Mouse (Mus musculus): ENCODE results near the gene Mmp23. TPM values are rescaled to one million over a fixed set of nuclear protein-coding genes. Genes with fewer than 3 reads are reported as not detected.

Mmp23 gene
- total RNA-seq, 2 experiments from 2014 or later: 14.5 to 16.8 TPM

DNA sequence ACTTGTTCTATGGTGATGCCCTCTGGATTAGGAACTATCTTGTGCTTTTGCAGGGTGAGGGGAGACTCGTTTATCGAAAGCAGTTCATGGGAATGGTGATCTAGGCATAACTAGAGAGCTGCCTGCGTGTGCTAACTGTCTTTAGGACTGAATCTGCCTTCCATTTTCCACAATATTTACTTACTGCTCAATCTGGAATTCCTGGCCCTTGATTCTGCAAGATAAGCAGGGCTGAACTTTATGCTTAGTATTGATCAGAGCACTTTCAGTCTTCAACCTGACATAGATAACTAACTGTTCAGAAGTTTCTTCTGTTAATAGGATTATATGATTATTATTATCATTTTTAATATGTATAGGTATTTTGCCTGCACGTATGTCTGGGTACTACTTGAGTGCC is 48.1 kb downstream of the Mmp23 start:
- no peak for DNase-seq
- intact Hi-C loops (cut with DNase I): no loop called here

DNA sequence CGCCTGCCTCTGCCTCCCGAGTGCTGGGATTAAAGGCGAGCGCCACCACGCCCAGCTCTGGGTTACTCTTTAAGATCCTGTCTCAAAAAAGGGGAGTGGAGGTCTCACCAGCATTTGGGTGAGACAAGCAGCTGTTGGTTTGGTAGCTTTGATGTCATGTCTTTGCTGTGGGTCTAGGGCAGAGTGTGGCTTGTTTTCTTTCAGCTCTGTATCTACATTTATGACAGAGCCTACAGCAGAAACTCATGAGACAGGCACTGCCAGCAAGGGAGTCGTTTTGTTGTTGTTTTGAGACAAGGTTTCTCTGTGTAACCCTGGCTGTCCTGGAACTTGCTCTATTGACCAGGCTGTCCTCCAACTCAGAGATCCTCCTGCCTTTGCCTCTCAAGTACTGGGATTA is 49.4 kb downstream of the Mmp23 start:
- DNase-seq: no peak
- intact Hi-C loops (cut with DNase I): no loop called here

DNA sequence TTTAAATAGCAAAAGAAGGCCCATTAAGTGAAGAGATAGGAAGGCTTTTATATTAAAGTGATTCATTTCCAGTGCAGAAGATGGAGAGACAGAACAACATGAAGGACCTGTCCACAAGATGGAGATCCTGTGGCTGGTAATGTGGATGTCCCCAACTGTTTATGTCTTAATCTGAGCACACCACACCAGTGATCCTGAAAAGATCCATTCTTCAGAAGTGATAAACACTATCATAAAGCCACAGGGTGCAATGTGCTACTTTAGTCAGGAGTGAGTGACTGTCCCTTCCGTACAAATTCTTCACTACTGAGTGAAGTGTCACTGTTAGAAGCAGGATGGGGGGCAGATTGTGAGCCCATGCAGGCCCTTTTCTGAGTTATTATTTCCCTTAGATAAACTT is 50.4 kb downstream of the Mmp23 start:
- intact Hi-C loops (cut with DNase I): no loop called here
- DNase-seq: no peak

DNA sequence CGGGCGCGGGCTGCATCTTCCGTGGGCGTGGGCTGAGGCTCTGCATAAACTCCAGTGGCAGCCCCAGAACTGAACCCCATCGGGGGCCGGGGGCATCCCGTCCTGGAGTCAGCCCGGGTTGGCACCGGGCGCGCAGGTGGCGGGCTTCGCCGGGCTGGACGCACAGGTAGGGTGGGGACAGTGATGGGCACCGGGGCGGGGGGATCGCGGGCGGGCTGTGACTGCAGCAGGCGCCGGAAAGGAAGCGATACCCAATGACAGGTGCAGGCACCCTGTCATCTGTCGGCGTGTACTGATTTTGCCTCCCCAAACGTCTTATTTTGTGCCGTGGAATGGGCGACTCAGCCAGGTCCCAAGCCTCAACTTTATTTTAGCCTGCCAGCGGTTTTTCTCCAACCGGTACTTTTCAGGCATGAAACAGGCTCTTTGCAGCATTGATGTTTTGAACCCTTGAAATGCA is 51.2 kb downstream of the Mmp23 start:
- intact Hi-C loops (cut with DNase I): no loop called here
- no peak for DNase-seq

DNA sequence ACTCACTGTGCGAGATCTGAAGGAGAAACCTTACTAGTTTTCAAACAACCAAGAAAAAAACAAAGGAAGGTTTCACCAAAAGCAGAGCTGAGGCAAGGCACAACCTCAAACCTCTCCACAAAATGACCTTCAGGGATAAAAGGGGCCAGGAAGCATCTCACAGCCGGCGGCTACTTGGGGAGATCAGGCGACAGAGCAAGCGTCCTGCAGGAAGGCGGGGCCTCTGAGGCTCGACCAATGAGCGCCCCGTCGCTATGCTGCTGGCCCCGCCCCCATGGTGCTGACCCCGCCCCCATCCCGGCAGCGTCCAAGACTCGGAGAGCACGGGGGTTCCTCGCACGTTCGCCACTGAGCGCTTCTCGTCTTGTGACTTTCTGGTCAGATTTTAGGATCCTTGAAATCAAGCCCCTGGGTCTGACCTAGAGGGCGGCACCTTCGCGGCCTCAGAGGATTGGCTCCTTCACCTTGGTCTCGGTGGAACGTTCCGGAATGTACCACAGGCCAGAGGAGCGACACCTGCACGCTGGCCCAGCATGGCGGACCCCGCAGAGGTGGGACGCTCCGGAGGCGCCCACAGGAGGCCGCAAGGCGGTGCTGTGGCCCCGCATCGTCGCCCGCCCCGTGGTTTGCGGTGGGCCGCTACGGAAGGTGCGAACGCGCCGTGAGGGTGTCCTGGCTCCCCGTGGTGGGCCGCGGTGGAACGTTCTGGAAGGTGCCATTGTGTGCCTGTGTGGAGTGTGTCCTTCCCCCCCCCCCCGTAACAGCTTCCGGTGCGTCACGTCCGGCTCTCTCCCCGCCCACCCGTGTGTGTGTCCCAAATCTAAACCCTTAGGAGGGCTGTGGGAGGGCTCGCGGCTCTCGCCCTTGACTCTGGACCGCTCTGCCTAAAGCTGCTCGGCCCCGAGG is 51.8 kb downstream of the Mmp23 start, which contains the start of gene Slc35e2:
TSS of gene Slc35e2 (plus strand) at position 326 of the 906 bp plus-strand sequence.
- DNase-seq: peak; percentile 93 to 94
- intact Hi-C loops (cut with DNase I): no loop called here

Other genes starting within 250 kb of the Mmp23 start
- under 1 TPM; 0.61 to 0.69 TPM for gene Cfap74, start 244.2 kb downstream of the Mmp23 start, total RNA-seq (2021)
- gene Tmem52, start 184.3 kb downstream of the Mmp23 start, total RNA-seq (2021): 1 to 10 TPM; 3.6 to 6.9 TPM
- 100 to 1,000 TPM; 207 to 223 TPM for gene Gnb1, start 162.0 kb downstream of the Mmp23 start, total RNA-seq (2021)
- 10 to 100 TPM; 36.6 to 36.7 TPM for gene Nadk, start 91.0 kb downstream of the Mmp23 start, total RNA-seq (2021)
- 10 to 100 TPM; 11.2 to 11.4 TPM for gene Slc35e2, start 52.0 kb downstream of the Mmp23 start, total RNA-seq (2021)
- 10 to 100 TPM; 25.8 to 28.9 TPM for gene Cdk11b, start 28.5 kb downstream of the Mmp23 start, total RNA-seq (2021)
- gene Gm10563, start 8.0 kb downstream of the Mmp23 start, total RNA-seq (2021): not detected
- gene Mib2, start 15.8 kb upstream of the Mmp23 start, total RNA-seq (2021): 10 to 100 TPM; 22.4 to 24.9 TPM
- 1 to 10 TPM; 1.5 to 1.8 TPM for gene Fndc10, start 41.0 kb upstream of the Mmp23 start, total RNA-seq (2021)
- 10 to 100 TPM; 44.3 to 48.6 TPM for gene Ssu72, start 51.4 kb upstream of the Mmp23 start, total RNA-seq (2021)
- gene Tmem240, start 81.4 kb upstream of the Mmp23 start, total RNA-seq (2021): under 1 TPM; 0.38 to 0.44 TPM
- 10 to 100 TPM; 54.3 to 59.2 TPM for gene Atad3a, start 107.7 kb upstream of the Mmp23 start, total RNA-seq (2021)
- 10 to 100 TPM in 1 of 2 experiments, 1 to 10 TPM in 1; 9.2 to 12.6 TPM for gene Vwa1, start 121.3 kb upstream of the Mmp23 start, total RNA-seq (2021)
- gene Tmem88b, start 132.5 kb upstream of the Mmp23 start, total RNA-seq (2021): 1 to 10 TPM; 1.2 TPM
- gene Ankrd65, start 137.1 kb upstream of the Mmp23 start, total RNA-seq (2021): not detected
- gene Mrpl20, start 149.5 kb upstream of the Mmp23 start, total RNA-seq (2021): 10 to 100 TPM; 72.4 to 72.5 TPM
- 10 to 100 TPM; 49.1 to 55.8 TPM for gene Ccnl2, start 159.1 kb upstream of the Mmp23 start, total RNA-seq (2021)
- gene Aurkaip1, start 177.9 kb upstream of the Mmp23 start, total RNA-seq (2021): 10 to 100 TPM; 96.4 to 97.5 TPM
- gene Mxra8, start 186.3 kb upstream of the Mmp23 start, total RNA-seq (2021): 10 to 100 TPM; 46.9 to 58.4 TPM
- gene Dvl1, start 194.0 kb upstream of the Mmp23 start, total RNA-seq (2021): 10 to 100 TPM; 41.1 to 46.6 TPM
- under 1 TPM; 0.26 to 0.32 TPM for gene Tas1r3, start 210.0 kb upstream of the Mmp23 start, total RNA-seq (2021)
- 10 to 100 TPM in 1 of 2 experiments, 1 to 10 TPM in 1; 9.9 to 10.6 TPM for gene Cptp, start 216.1 kb upstream of the Mmp23 start, total RNA-seq (2021)
- gene Ints11, start 216.2 kb upstream of the Mmp23 start, total RNA-seq (2021): 10 to 100 TPM; 16.9 to 19.5 TPM
- 10 to 100 TPM; 14.8 to 18.0 TPM for gene Pusl1, start 238.4 kb upstream of the Mmp23 start, total RNA-seq (2021)
- gene Acap3, start 238.4 kb upstream of the Mmp23 start, total RNA-seq (2021): 10 to 100 TPM; 19.6 to 21.6 TPM

All from heart, postnatal 14 days (tissue).